Comparison of ENCODE assay signal across 9 mouse cellular contexts in the genomic region with DNA sequence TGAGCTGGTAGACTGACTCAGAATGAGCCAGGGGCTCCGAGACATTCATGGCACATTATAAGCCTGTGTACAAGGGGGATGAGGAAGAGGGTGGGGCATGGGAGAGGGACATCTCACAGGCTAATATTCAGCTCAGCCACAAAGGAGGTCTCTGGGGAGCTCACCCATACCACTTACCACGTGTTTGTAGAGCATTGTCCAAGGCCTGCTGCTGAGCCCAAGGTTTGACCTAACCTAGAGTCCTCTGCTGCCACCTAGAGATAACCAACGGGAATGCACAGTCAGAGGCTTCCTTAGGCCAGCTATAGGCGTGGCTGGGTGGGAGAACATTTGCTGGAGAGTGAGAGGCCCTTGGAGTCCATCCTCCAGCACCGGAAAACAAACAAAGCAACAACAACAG. TPM values are rescaled to one million over a fixed set of nuclear protein-coding genes. Genes with fewer than 3 reads are reported as not detected.
A peak's percentile ranks its signal among the peaks of the same experiment; 100 is the strongest.
DNase-seq lines count a peak whose midpoint lies in the region; ATAC-seq and TF ChIP-seq lines count a peak whose summit lies in the region.
"Had no signal": no experiment of that assay in that cellular context is flagged by ENCODE, and none has a peak within 500 bp of the region (broad histone marks: within the 10 kb centered on the region; RNA-seq: fewer than 3 reads in every experiment).

No protein-coding gene starts in this region.

- no peak overlapping the region for H3K4me3 ChIP-seq in embryonic facial prominence, embryonic 11.5 days (ENCODE audit: low read depth, low read length)
- no peak overlapping the region for H3K4me3 ChIP-seq in heart, adult 2 months
- no peak overlapping the region for H3K4me3 ChIP-seq in kidney, adult 2 months (ENCODE audit: insufficient read depth, low read depth, low read length)
- H3K4me3 ChIP-seq: erythroblast, embryonic 14.5 days had no signal

- no peak overlapping the region for H3K9ac ChIP-seq in embryonic facial prominence, embryonic 11.5 days (replicated peaks; ENCODE audit: low read length)
- no peak overlapping the region for H3K9ac ChIP-seq in heart, adult 2 months (ENCODE audit: low read depth, low read length)

- peaks cover 3% of the 10 kb centered on the region; the same call in 1 of the 2 replicates for H3K79me2 ChIP-seq in heart, adult 2 months (replicated peaks; ENCODE audit: control insufficient read depth, insufficient read depth, low read length)

- ATAC-seq in embryonic facial prominence, embryonic 11.5 days (replicated peaks; ENCODE audit: insufficient number of reproducible peaks, low FRiP score, low TSS enrichment, low read depth): peak; percentile 83
- peak; percentile 93 for ATAC-seq in monocyte, adult 5-6 weeks (replicated peaks; ENCODE audit: insufficient number of reproducible peaks, low FRiP score, low TSS enrichment, poor library complexity, severe bottlenecking)

- peak; percentile 97 for TF ChIP-seq EP300 in heart, adult 2 months (IDR thresholded peaks at IDR 0.05; ENCODE audit: insufficient read depth, low read depth, low read length)

- peak; percentile 75 to 77 for DNase-seq in B cell, adult 2 months
- peak; percentile 87 for DNase-seq in adrenal gland, postnatal 10 days
- DNase-seq in embryonic facial prominence, embryonic 11.5 days (ENCODE audit: low spot score): peak; percentile 92
- peak; percentile 79 to 83 for DNase-seq in heart, adult 2 months
- DNase-seq in kidney, adult 2 months: peak; percentile 85
- peak; percentile 87 for DNase-seq in liver
- DNase-seq in splenic B cell, adult 2 months (ENCODE audit: low read depth, low spot score): peak; percentile 86

- peak; percentile 94 for TF ChIP-seq CTCF in heart, adult 2 months (IDR thresholded peaks at IDR 0.05)
- TF ChIP-seq CTCF in kidney, adult 2 months (conservative IDR thresholded peaks at IDR 0.05; ENCODE audit: insufficient read depth, insufficient read length, low read depth, low read length): peak; percentile 98

- no peak overlapping the region for H3K27ac ChIP-seq in embryonic facial prominence, embryonic 11.5 days (replicated peaks; ENCODE audit: low read depth, low read length)
- H3K27ac ChIP-seq in heart, adult 2 months: no peak overlapping the region
- no peak overlapping the region for H3K27ac ChIP-seq in kidney, adult 2 months (ENCODE audit: insufficient read depth, low read depth, low read length)

- no peak overlapping the region for H3K4me2 ChIP-seq in embryonic facial prominence, embryonic 11.5 days (ENCODE audit: low read depth, low read length)

- intact Hi-C loops in heart, adult 2 months (cut with DNase I): loop anchor here (2.0 kb wide), 1 partner anchor 13 kb away; no protein-coding TSS in a partner anchor

- no peak for TF ChIP-seq POLR2A in heart, adult 2 months (IDR thresholded peaks at IDR 0.05; ENCODE audit: insufficient read depth, low read depth, low read length)
- no peak for TF ChIP-seq POLR2A in kidney, adult 2 months (IDR thresholded peaks at IDR 0.05; ENCODE audit: low read depth, low read length)

- no peaks in the 10 kb centered on the region for H3K4me1 ChIP-seq in embryonic facial prominence, embryonic 11.5 days (ENCODE audit: control insufficient read depth, insufficient read depth, low read length)
- peaks cover 8% of the 10 kb centered on the region for H3K4me1 ChIP-seq in heart, adult 2 months (ENCODE audit: control insufficient read depth, insufficient read depth, low read length)
- no peaks in the 10 kb centered on the region for H3K4me1 ChIP-seq in kidney, adult 2 months (ENCODE audit: control insufficient read depth, insufficient read depth, low read length)

- H3K36me3 ChIP-seq in embryonic facial prominence, embryonic 11.5 days (replicated peaks; ENCODE audit: control insufficient read depth, insufficient read depth, low read depth, low read length): no peaks in the 10 kb centered on the region
- H3K36me3 ChIP-seq in heart, adult 2 months (ENCODE audit: control insufficient read depth, insufficient read depth, low read length): peaks cover 15% of the 10 kb centered on the region
- H3K36me3 ChIP-seq in kidney, adult 2 months (ENCODE audit: control insufficient read depth, insufficient read depth, low read length): no peaks in the 10 kb centered on the region
- no peaks in the 10 kb centered on the region for H3K36me3 ChIP-seq in splenic B cell, adult 2 months (ENCODE audit: control insufficient read depth, insufficient read depth, low read length, poor library complexity, severe bottlenecking)

- peaks cover 4% of the 10 kb centered on the region for H3K27me3 ChIP-seq in embryonic facial prominence, embryonic 11.5 days (ENCODE audit: control insufficient read depth, insufficient read depth, low read length)
- H3K27me3 ChIP-seq in heart, adult 2 months (ENCODE audit: control insufficient read depth, insufficient read depth, low read length): no peaks in the 10 kb centered on the region
- no peaks in the 10 kb centered on the region for H3K27me3 ChIP-seq in kidney, adult 2 months (replicated peaks; ENCODE audit: control insufficient read depth, insufficient read depth, low read length)
- no peaks in the 10 kb centered on the region for H3K27me3 ChIP-seq in splenic B cell, adult 2 months (ENCODE audit: control insufficient read depth, insufficient read depth, low read length, poor library complexity, severe bottlenecking)

- WGBS in embryonic facial prominence, embryonic 11.5 days: 20% methylated on average over 5 of the region's 5 CpGs
- WGBS in heart, adult 2 months: 12% methylated on average over 5 of the region's 5 CpGs
- 15% methylated on average over 5 of the region's 5 CpGs for WGBS in kidney, adult 2 months

- no peaks in the 10 kb centered on the region for H3K9me3 ChIP-seq in embryonic facial prominence, embryonic 11.5 days (replicated peaks; ENCODE audit: control insufficient read depth, low read length)

RNA-seq across cellular contexts. Expression of a gene that starts 36.9 kb away (rescaled TPM):
- 10 to 100 TPM; 30.3 to 34.0 TPM for total RNA-seq in adrenal gland, postnatal 10 days (2021)
- polyA plus RNA-seq in embryonic facial prominence, embryonic 11.5 days (2014; fragmentation: Nextera tagmentation; extraction: Ambion mirVana): 69.5 and 75.7 TPM in 2 replicates
- 10 to 100 TPM; 14.5 to 20.9 TPM for total RNA-seq in heart, adult 2 months (2021)
- polyA plus RNA-seq in heart, adult 2 months (2012; rRNA removed): 11.1 and 19.9 TPM in 2 replicates
- 14.5 and 14.8 TPM in 2 replicates for polyA plus RNA-seq in kidney, adult 2 months (2012; rRNA removed)
- total RNA-seq in monocyte, adult 5-6 weeks (2017): 44.1 to 71.5 TPM (median 50.8 TPM) in 3 replicates

RNA-seq across cellular contexts. Expression of a gene that starts 49.5 kb away (rescaled TPM):
- under 1 TPM; 0.57 to 0.94 TPM for total RNA-seq in adrenal gland, postnatal 10 days (2021)
- 0.38 TPM in 1 of 2 replicates, not detected in the other for polyA plus RNA-seq in embryonic facial prominence, embryonic 11.5 days (2014; fragmentation: Nextera tagmentation; extraction: Ambion mirVana)
- under 1 TPM in 1 of 2 experiments, not detected in 1; 0.34 TPM for total RNA-seq in heart, adult 2 months (2021)
- 1.0 and 3.6 TPM in 2 replicates for polyA plus RNA-seq in heart, adult 2 months (2012; rRNA removed)
- polyA plus RNA-seq in kidney, adult 2 months (2012; rRNA removed): 10.2 and 16.6 TPM in 2 replicates
- total RNA-seq in monocyte, adult 5-6 weeks (2017): 0.95 to 3.6 TPM (median 3.5 TPM) in 3 replicates
- polyA plus RNA-seq: erythroblast, embryonic 14.5 days had no signal
